Mouse (Mus musculus) right cerebral cortex, postnatal 36 days (tissue): Measurements from ENCODE around the gene Asb16.

Source experiments
- DNase-seq, 2 experiments: peaks; one replicate each; pipeline ENCODE4 v3.0.0; 2022; ENCODE audit warnings: low spot score in 2 of 2, mixed read lengths in 1 of 2

The Asb16 gene

DNA sequence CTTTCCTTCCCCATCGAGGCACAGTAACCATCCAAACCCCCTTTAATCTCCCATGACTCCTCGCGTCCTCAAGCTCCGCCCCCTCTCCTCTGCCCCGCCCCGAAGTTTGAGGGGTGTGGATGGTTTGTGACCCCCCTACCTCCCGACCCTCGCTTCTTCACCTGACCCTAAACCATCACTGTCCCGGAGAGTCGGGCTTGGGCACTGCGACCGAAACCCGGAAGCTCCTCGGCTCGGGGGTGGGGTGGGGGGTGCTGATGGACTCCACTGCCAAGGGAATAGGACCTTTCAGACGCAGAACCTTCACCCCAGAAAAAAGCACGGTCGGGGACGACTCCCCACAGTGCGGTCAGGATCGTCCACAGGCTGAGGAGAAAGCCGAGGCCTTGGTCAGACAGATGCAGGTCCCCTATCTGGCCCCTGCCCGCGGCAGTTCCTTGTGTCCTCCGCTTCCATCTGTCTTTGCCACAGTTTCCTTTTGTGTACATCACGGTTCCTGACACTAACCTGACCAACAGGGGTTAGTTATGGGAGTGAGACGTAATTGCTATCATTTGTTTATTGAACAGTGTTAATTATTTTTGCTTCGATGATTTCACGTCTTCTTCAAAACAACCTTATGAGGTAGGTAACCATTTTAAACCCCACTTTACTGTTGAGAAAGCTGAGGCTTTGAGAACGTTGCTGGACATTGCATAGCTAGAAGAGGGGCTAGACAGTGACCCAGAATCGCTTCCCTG, 16.7 kb downstream of the Asb16 start:
- DNase-seq = no peak

DNA sequence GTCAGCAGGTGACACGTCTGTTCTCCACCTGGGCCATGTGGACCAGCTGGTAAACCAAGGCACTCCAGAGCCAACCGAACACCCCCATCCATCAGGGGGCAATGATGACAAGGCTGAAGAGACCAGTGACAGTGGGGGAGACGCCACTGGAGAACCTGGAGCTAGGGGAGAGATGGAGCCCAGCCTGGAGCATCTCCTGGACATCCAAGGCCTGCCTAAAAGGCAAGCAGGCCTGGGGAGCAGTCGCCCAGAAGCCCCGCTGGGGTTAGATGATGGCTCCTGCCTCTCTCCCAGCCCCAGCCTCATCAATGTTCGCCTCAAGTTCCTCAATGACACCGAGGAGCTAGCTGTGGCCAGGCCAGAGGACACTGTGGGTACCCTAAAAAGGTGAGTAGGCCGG, 18.9 kb downstream of the Asb16 start:
- no peak for DNase-seq

DNA sequence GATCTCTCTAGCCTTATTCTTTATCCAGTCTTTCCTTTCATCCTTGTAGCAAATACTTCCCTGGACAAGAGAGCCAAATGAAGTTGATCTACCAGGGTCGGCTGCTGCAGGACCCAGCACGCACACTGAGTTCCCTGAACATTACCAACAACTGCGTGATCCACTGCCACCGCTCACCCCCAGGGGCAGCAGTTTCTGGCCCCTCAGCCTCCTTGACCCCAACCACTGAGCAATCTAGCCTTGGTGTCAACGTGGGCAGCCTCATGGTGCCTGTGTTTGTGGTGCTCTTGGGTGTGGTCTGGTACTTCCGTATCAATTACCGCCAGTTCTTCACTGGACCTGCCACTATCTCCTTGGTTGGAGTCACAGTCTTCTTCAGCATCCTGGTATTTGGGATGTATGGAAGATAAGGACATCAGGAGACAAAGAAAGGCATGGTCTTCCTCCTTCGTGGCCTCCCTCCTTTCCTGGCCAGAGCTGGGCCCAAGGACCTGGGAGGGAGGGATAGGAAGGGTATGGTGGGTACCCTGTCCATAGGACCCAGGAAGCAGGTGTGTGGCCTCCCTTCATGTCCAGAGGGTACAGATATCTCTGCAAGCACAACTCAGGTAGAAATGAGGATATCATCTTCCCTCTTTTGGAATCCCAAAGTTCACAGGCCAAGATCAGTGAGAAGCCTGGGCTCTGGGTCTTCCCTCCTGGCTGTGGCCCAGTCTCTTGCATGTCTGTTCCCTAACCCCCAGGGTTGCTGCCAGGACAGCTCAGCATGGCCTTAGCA, 19.7 kb downstream of the Asb16 start:
- DNase-seq = no peak

GRCm38 (mm10) chr11:102288913-102289312, 20.4 kb downstream of the Asb16 start:
- no peak for DNase-seq

DNA sequence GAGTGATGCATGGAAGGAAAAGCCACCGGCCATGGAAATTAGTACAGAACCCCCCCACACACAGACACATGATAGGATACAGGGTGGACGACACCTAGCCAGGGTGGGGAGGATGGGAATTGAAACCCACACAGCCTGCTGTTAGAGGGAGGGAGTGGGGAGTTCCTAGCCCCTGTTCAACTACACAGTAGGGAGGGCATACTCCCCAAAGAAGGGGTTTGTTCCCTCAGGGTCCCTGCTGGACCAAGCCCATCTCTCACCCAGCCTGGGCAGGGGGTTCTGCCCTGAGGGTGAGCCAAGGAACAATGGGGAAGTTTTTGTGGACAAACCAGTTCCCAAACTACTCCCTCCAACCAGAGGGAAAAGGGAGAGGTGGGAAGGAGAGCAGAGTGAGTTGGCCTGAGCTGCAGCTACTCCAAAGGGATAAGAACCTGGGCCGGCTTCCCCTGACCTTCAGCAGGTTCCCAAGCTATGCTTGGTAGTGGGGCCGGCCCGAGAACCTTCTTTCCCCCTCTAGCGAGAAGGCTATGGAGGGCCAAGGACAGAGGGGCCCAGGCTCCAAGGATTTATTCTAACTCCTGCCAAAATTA, 21.1 kb downstream of the Asb16 start:
- no peak for DNase-seq

GRCm38 (mm10) chr11:102290141-102290540, 21.6 kb downstream of the Asb16 start:
- no peak for DNase-seq

DNA sequence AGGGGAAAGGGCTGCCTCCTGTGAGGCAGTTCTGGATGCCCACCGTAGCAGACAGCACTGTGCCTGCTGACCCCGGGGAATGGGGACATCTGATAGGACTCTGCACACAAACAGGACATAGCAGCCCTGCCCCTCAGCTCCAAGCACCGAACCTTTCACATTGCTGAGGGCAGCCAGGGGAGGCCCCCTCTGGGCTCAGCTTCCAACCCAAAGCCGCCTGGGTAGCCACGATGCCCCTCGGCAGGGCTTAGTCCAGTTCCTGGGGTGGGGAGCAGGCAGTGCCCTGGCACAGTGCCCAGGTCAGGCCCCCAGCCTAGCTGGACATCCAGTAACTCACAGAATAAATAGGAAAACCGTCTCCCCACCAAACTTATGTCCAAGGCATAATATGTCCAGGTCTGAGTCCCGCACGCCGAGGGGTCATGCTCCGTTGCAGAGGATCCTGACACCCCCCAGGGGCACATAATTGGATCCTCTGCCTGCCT, 22.6 kb downstream of the Asb16 start:
- DNase-seq = no peak

DNA sequence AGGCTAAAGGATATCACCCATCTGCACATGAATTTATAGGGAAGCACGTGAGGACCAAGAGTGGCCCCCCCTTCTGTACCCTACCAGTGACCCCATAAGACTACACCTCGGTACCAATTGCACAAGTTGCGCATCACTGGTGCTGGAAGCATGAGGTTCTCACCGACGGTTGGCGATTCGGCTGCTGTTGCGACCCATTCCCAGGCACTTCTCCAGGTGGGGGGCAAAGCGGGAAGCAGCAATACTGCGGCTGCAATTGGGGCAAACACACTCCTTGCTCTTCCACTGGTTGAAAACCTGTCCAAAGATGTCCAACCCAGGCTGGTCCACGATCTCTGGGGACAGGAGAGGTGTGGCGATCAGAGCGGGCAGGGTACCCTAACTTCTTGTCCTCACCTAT, 25.4 kb downstream of the Asb16 start:
- DNase-seq = no peak

DNA sequence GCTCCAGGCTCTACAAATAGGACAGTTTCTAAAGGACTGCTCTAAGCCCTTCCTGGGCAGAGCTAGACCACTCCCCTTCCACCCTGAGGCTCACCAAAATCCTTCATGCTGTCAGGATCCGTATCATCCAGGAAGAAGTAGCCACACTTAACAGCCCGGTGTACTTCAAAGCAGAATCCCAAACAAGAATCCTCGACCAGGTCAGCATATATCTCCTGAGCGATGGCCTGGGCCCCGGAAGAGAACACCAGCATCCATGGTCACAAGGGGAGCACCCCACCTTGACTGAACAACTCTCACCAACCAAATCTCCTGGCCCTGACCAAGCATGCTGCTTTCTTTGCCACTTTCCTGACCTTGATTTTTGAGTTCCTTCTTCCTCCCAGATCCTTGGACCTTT, 25.9 kb downstream of the Asb16 start:
- no peak for DNase-seq

DNA sequence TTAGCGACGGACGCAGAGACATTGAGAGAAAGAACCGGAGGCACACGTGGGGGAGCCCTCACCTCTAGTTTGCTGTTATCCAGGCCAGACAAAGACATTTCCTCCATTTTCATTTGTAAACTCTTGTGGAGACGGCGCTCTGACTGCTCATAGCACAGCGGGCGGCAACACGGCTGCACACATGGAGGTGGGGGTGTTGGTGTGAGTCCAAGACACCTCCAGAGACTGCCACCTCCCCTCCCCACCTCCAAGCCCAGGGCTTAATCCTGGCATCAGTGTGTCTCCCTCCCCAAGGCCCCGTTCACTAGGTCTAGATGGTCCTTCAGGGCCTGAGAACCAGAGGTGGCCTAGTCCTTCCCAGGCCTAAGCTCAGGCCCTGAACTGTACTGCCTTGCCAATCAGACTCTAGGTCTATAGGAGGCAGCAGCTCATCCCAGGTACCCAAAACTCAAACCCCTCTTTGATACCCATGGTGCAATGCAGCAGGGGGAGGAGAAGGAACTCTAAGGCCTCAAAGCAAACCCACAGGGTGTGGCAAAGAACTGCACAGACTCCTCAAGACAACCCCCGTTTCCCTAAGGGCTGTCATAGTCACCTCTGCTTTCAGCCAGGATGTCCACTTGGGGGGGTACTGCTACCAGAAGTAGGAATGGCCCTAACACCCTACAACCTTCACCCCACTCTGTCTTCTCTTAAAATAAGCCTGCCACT, 26.5 kb downstream of the Asb16 start:
- no peak for DNase-seq

- no peak for DNase-seq
Measured at GRCm38 (mm10) chr11:102295598-102296471, 27.3 kb downstream of the Asb16 start.

GRCm38 (mm10) chr11:102296491-102297472, 28.2 kb downstream of the Asb16 start, which contains the start of gene Atxn7l3:
Gene Atxn7l3, minus strand, starts transcription at chr11:102296631.
- DNase-seq = peak; percentile 97 to 98

- peak in 1 of 2 experiments; percentile 36 for DNase-seq
Measured at GRCm38 (mm10) chr11:102297577-102298556, 29.3 kb downstream of the Asb16 start.

DNA sequence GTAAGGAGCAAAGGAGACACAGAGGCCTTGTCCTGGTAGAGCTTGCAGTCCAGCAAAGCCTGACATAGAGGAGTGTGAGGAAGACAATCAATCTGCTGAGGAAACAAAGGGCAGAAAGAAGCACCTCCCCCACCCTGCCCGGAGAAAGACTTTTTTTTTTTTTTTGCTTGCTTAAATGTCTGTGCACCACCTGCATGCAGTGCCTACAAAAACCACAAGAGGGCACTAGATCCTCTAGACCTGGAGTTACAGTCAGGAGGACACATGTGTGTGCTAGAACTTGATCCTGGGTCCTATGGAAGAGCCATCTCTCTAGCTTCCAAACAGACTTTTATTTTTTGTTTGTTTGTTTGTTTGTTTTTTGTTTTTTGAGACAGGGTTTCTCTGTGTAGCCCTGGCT, 31.3 kb downstream of the Asb16 start:
- DNase-seq = no peak

GRCm38 (mm10) chr11:102304141-102304540, 35.6 kb downstream of the Asb16 start:
- no peak for DNase-seq

DNA sequence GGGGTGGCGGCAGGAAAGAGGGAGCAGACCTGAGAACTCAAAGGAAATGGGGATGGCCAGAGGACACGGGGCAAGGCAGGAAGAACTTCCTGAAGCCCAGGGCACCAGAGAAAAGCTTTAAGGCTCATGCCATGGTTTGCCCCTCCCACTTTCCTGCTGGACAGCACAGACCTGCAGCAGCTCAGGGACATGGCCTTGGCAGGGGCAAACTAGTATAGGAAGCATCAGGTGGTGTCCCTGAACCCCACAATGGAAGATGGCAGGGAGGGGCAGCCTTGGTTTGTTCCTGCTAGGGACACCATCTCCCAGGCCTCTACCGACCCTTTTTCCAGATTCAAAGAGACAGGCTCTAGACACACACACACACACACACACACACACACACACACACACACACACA, 36.8 kb downstream of the Asb16 start:
- no peak for DNase-seq

- DNase-seq = no peak
Measured at GRCm38 (mm10) chr11:102308104-102308503, 39.6 kb downstream of the Asb16 start.

DNA sequence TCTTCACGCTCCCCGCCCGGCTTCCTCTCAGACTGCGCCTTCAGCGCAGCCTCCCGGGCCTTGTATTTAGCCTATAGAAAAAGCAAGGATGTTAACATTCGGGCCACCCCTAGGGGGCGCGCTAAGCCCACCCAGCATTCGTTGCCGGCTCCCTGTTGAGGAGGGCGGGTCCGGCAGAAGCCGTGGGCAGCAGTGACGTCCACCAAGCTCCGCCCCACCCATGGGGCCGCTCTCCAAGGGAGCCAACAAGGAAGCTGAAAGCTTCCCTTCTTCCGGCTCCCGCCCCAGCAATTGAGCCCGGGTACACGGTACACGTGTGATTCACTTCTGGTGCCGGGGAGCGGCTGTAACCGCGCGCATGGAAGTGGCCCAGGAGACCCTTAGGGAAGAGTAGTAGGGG, 40.4 kb downstream of the Asb16 start:
- DNase-seq = peak; percentile 95
